Mouse (Mus musculus): ENCODE results near the gene Kcnip1. TPM values are rescaled to one million over a fixed set of nuclear protein-coding genes. Genes with fewer than 3 reads are reported as not detected.
A peak's percentile ranks its signal among the peaks of the same experiment; 100 is the strongest.

Kcnip1 gene
- polyA plus RNA-seq, 1 experiment, result not detected

DNA sequence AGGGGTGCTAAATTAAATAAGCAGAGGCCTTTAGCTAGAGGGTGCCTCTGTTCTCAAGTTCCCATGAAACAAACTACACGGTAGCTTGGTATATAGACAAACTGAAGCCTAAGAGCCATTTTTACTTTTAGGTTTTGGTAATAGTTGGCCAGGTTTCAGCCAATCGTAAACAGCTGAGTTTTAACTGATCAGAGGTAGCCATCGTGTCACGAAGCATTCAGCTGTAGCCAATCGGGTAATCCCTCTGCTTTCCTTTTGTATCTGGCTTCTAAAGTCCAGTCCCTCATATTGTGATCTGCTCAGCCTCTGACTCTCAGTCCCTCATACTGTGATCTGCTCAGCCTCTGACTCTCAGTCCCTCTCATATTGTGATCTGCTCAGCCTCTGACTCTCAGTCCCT is 36.7 kb upstream of the Kcnip1 start:
- Histone ChIP-seq H3K4me1 (ENCODE audit: control insufficient read depth, insufficient read depth, insufficient read length) (peaks cover 17% of the 10 kb centered on the region; the same call in 1 of the 2 replicates), H3K36me3 (ENCODE audit: control insufficient read depth, insufficient read depth, low read length) (no peaks in the 10 kb centered on the region), H3K27ac (ENCODE audit: insufficient read depth, low read length) (no peak overlapping the region), H3K27me3 (ENCODE audit: control insufficient read depth, insufficient read depth, low read length) (no peaks in the 10 kb centered on the region), H3K4me3 (ENCODE audit: extremely low read depth, insufficient read depth, insufficient read length) (no peak overlapping the region)
- no peak for DNase-seq (ENCODE audit: low read depth in 1 of 2, low spot score in 2 of 2)
- TF ChIP-seq CTCF (IDR thresholded peaks at IDR 0.05; ENCODE audit: extremely low read depth, insufficient read depth, insufficient read length, insufficient replicate concordance), result no peak
- TF ChIP-seq POLR2A (IDR thresholded peaks at IDR 0.05; ENCODE audit: low read depth, low read length), result no peak
- WGBS, result 80% methylated on average over 5 of the region's 5 CpGs

DNA sequence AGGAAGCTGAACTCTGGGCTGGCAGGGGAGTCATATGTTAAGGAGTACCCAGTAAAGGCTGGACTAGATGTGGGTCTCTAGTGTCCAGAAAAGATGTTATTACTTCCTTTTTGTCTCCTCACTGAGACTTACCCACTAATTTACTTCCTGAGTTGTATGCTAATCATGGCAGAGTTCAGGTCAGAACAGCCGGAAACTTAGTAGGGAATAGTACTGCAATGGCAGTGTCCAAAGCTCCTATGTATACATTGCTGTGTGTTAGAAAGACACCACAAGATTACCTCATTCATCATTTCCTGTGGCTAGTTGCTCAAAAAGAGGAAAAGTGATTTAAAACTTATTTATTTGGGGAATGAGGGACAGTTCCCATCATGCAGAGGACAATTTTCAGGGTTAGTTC is 32.1 kb upstream of the Kcnip1 start:
- Histone ChIP-seq H3K27me3 (ENCODE audit: control insufficient read depth, insufficient read depth, low read length) (peaks cover 2% of the 10 kb centered on the region; the same call in 1 of the 2 replicates), H3K27ac (ENCODE audit: insufficient read depth, low read length) (no peak overlapping the region), H3K4me3 (ENCODE audit: extremely low read depth, insufficient read depth, insufficient read length) (no peak overlapping the region), H3K36me3 (ENCODE audit: control insufficient read depth, insufficient read depth, low read length) (no peaks in the 10 kb centered on the region), H3K4me1 (ENCODE audit: control insufficient read depth, insufficient read depth, insufficient read length) (no peaks in the 10 kb centered on the region)
- TF ChIP-seq POLR2A (IDR thresholded peaks at IDR 0.05; ENCODE audit: low read depth, low read length), result no peak
- TF ChIP-seq CTCF (IDR thresholded peaks at IDR 0.05; ENCODE audit: extremely low read depth, insufficient read depth, insufficient read length, insufficient replicate concordance), result no peak
- DNase-seq (ENCODE audit: low read depth in 1 of 2, low spot score in 2 of 2), result no peak
- WGBS, result 76% methylated on average over 1 of the region's 1 CpGs

DNA sequence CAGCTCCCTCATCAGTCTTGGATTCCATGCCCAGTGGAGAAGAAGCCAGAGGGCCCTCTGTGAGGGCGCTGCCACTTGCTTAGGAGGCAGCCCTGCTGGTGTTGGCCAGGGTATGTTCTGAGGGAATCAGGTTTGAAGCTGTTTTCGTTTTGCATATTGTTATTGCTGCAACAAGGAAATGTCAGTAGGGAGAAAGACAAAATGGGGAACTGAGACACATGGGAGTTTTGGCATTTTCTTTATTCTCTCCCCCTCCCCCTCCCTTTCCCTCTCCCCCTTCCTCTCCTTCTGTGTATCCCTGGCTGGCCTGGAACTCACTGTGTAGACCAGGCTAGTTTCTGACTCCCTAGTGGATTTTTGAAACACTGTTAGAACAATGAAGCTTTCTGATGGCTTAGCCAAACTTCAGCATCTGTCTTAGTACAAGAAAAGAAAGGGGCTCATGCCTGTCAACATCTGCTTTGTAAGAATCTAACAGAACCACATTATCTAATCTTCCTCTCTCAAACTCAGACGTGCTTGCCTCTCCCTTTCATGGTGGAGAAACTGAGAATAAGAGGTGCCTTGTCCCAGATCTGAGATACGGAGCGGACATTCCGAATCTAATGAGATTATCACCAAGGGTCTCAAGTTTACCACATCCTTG is 19.2 kb upstream of the Kcnip1 start:
- peak overlapping the region; percentile 36; the same call in 1 of the 2 replicates for H3K27ac ChIP-seq (ENCODE audit: insufficient read depth, low read length)
- 71% methylated on average over 6 of the region's 6 CpGs for WGBS
- H3K36me3 ChIP-seq (ENCODE audit: control insufficient read depth, insufficient read depth, low read length), result no peaks in the 10 kb centered on the region
- TF ChIP-seq CTCF (IDR thresholded peaks at IDR 0.05; ENCODE audit: extremely low read depth, insufficient read depth, insufficient read length, insufficient replicate concordance) (no peak), POLR2A (IDR thresholded peaks at IDR 0.05; ENCODE audit: low read depth, low read length) (no peak)
- H3K27me3 ChIP-seq (ENCODE audit: control insufficient read depth, insufficient read depth, low read length), result no peaks in the 10 kb centered on the region
- no peak for DNase-seq (ENCODE audit: low read depth in 1 of 2, low spot score in 2 of 2)
- no peak overlapping the region for H3K4me3 ChIP-seq (ENCODE audit: extremely low read depth, insufficient read depth, insufficient read length)
- peaks cover 16% of the 10 kb centered on the region; the same call in 1 of the 2 replicates for H3K4me1 ChIP-seq (ENCODE audit: control insufficient read depth, insufficient read depth, insufficient read length)

DNA sequence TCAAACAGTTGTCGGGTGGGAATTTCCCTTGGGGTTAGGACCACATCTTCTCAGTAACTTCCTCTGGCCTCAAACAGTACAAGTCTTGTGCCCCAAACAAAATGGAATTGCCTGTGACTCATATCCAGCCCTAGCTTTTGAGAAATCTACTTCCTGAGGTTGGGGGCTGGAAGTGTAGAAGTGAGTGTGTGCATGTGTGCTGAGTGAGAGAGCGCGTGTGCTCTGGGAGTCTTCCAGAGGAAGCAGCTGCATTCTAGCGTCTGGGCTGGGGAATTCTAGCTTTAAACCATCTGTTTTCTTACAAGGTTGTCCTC is 17.9 kb upstream of the Kcnip1 start:
- Histone ChIP-seq H3K4me1 (ENCODE audit: control insufficient read depth, insufficient read depth, insufficient read length) (peaks cover 16% of the 10 kb centered on the region; the same call in 1 of the 2 replicates), H3K36me3 (ENCODE audit: control insufficient read depth, insufficient read depth, low read length) (no peaks in the 10 kb centered on the region), H3K27ac (ENCODE audit: insufficient read depth, low read length) (peak overlapping the region; percentile 89), H3K4me3 (ENCODE audit: extremely low read depth, insufficient read depth, insufficient read length) (no peak overlapping the region), H3K27me3 (ENCODE audit: control insufficient read depth, insufficient read depth, low read length) (no peaks in the 10 kb centered on the region)
- DNase-seq (ENCODE audit: low read depth in 1 of 2, low spot score in 2 of 2), result no peak
- WGBS, result 24% methylated on average over 4 of the region's 4 CpGs
- TF ChIP-seq POLR2A (IDR thresholded peaks at IDR 0.05; ENCODE audit: low read depth, low read length) (no peak), CTCF (IDR thresholded peaks at IDR 0.05; ENCODE audit: extremely low read depth, insufficient read depth, insufficient read length, insufficient replicate concordance) (no peak)

DNA sequence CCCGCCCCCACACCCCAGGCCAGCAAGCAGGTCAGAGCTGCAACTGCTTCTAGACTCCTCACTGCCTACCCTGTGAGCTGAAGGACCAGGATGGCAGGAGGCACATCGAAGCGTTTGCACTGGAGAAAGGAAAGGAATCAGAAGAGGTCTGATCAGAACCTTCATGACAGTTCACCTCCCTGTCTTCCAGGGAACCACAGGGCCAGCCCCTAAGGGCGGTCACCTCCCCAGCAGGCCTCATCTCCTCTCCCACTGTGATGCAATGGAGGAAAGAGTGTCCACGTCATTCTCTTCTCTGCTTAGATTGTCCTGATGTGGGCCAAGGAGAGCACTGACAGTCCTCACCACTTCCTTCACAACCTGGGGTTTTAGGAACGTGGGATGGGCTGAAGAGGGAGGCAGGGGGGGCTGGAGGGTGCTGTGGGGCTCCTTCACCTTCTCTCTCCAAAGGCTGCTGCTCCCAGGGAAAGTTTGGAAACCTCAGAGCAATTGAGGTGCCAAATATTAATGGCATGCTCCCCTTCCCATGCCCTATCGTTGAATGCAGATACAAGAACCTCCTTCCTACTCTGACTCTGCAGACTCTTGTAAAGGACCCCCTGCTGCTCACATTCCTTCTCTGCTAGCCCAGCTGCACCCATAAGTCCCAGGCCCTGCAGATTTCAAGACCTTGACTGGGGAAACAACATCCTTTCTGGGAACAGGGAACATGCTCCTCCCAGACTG is 17.3 kb upstream of the Kcnip1 start:
- H3K27ac ChIP-seq (ENCODE audit: insufficient read depth, low read length), result peak overlapping the region; percentile 89
- no peaks in the 10 kb centered on the region for H3K27me3 ChIP-seq (ENCODE audit: control insufficient read depth, insufficient read depth, low read length)
- peaks cover 16% of the 10 kb centered on the region; the same call in 1 of the 2 replicates for H3K4me1 ChIP-seq (ENCODE audit: control insufficient read depth, insufficient read depth, insufficient read length)
- no peak overlapping the region for H3K4me3 ChIP-seq (ENCODE audit: extremely low read depth, insufficient read depth, insufficient read length)
- peak in 1 of 2 experiments; percentile 34 for DNase-seq (ENCODE audit: low read depth in 1 of 2, low spot score in 2 of 2)
- TF ChIP-seq POLR2A (IDR thresholded peaks at IDR 0.05; ENCODE audit: low read depth, low read length) (no peak), CTCF (IDR thresholded peaks at IDR 0.05; ENCODE audit: extremely low read depth, insufficient read depth, insufficient read length, insufficient replicate concordance) (no peak)
- 49% methylated on average over 7 of the region's 7 CpGs for WGBS
- no peaks in the 10 kb centered on the region for H3K36me3 ChIP-seq (ENCODE audit: control insufficient read depth, insufficient read depth, low read length)

DNA sequence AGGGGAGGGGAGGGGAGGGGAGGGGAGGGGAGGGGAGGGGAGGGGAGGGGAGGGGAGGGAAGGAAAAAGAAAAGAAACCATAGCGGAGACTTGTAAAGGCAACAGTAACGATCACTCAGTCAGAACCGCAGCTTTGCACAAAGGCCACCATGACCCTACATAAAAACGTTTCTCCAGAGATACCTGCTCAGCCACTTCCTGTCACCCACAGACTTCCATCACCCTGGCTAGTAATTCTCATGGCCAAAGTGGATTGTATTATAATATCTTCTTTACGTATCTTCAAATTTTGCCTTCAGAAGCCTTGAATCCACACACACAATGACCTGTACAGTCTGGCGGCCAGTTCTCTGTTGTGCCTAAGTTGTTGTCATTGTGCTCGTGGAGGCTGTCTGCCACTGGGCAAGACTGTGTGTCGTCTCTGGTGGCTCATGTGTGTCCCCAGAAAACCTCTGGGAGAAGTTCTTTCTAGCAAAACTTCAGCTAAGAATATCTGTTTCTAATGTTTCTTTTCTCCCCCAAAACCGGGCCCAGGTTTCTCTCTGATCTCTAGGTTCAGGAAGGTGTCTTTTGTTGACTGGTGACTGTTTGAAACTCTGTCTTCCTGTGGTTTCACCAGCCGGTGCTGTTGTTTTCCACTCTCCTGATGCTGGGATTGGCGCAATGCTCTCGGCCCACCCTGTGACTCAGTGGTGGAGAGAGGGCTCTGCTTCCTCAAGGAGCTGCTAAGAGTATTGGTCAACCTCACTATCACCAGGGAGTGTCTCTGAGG is 16.6 kb upstream of the Kcnip1 start:
- Histone ChIP-seq H3K4me3 (ENCODE audit: extremely low read depth, insufficient read depth, insufficient read length) (no peak overlapping the region), H3K27ac (ENCODE audit: insufficient read depth, low read length) (peak overlapping the region; percentile 89), H3K27me3 (ENCODE audit: control insufficient read depth, insufficient read depth, low read length) (no peaks in the 10 kb centered on the region), H3K4me1 (ENCODE audit: control insufficient read depth, insufficient read depth, insufficient read length) (peaks cover 16% of the 10 kb centered on the region; the same call in 1 of the 2 replicates), H3K36me3 (ENCODE audit: control insufficient read depth, insufficient read depth, low read length) (no peaks in the 10 kb centered on the region)
- peak in 1 of 2 experiments; percentile 17 for DNase-seq (ENCODE audit: low read depth in 1 of 2, low spot score in 2 of 2)
- TF ChIP-seq CTCF (IDR thresholded peaks at IDR 0.05; ENCODE audit: extremely low read depth, insufficient read depth, insufficient read length, insufficient replicate concordance) (no peak), POLR2A (IDR thresholded peaks at IDR 0.05; ENCODE audit: low read depth, low read length) (no peak)
- 34% methylated on average over 12 of the region's 12 CpGs for WGBS
